Mouse (Mus musculus) liver, embryonic 14.5 days (tissue): ENCODE results near the gene Tlr4. TPM values are rescaled to one million over a fixed set of nuclear protein-coding genes. Genes with fewer than 3 reads are reported as not detected.

Experiments used
- ATAC-seq: fragments of 200-750 bp; cut with Nextera tagmentation; 2 replicates; pipeline ENCODE4 v1.8.0; 2017; ENCODE audit warnings: moderate number of reproducible peaks, mild to moderate bottlenecking, moderate library complexity; ENCODE audit not compliant: insufficient read depth
- DNase-seq, 3 experiments: peaks; one replicate each; pipeline ENCODE4 v3.0.0-alpha.2; 2012 to 2013; ENCODE audit warnings: low read depth in 3 of 3, low spot score in 3 of 3
- H3K27ac ChIP-seq: fragments of 300-500 bp; sonication (generic); 2 replicates; pipeline ENCODE4 v1.5.1; 2014; ENCODE audit warnings: moderate library complexity, mild to moderate bottlenecking, control low read depth, inconsistent platforms
- H3K27me3 ChIP-seq: fragments of 300-500 bp; sonication (generic); 2 replicates; pipeline ENCODE4 v1.6.1; 2014; ENCODE audit warnings: mild to moderate bottlenecking, low read length, moderate library complexity; ENCODE audit not compliant: control insufficient read depth, insufficient read depth
- H3K36me3 ChIP-seq: fragments of 300-500 bp; sonication (generic); replicated peaks from 2 replicates; pipeline ENCODE4 v1.6.1; 2014; ENCODE audit warnings: low read depth; ENCODE audit not compliant: control insufficient read depth, insufficient read depth
- H3K4me1 ChIP-seq, 2 experiments: fragments of 200-500 bp in 1 of 2; fragments of 300-500 bp in 1 of 2; sonication (generic) in 1 of 2; replicated peaks; 2 replicates each; pipeline ENCODE4 v1.6.1; 2012 to 2014; ENCODE audit warnings: antibody characterized with exemption in 1 of 2, inconsistent platforms in 1 of 2, low read length in 1 of 2; ENCODE audit not compliant: control insufficient read depth in 2 of 2, insufficient read depth in 2 of 2
- H3K4me2 ChIP-seq: fragments of 300-500 bp; sonication (generic); 2 replicates; pipeline ENCODE4 v1.6.1; 2014; ENCODE audit warnings: low read depth, mild to moderate bottlenecking, control low read depth, moderate library complexity
- H3K4me3 ChIP-seq, 2 experiments: fragments of 200-500 bp in 1 of 2; fragments of 300-500 bp in 1 of 2; sonication (generic) in 1 of 2; 2 replicates each; pipeline ENCODE4 v1.5.1; 2012 to 2014; ENCODE audit warnings: low read depth in 2 of 2, low read length in 2 of 2, mild to moderate bottlenecking in 2 of 2, control low read depth in 1 of 2, inconsistent platforms in 1 of 2, moderate library complexity in 1 of 2; ENCODE audit not compliant: insufficient read depth in 1 of 2
- H3K9ac ChIP-seq: fragments of 300-500 bp; sonication (generic); replicated peaks from 2 replicates; pipeline ENCODE4 v1.6.1; 2014; ENCODE audit warnings: mild to moderate bottlenecking, control low read depth, moderate library complexity
- H3K9me3 ChIP-seq: fragments of 300-500 bp; sonication (generic); 2 replicates; pipeline ENCODE4 v1.6.1; 2016; ENCODE audit warnings: low read length, mixed read lengths; ENCODE audit not compliant: control insufficient read depth
- CTCF ChIP-seq: IDR thresholded peaks from 2 replicates; pipeline ENCODE4 v1.5.1; 2016; ENCODE audit warnings: antibody characterized with exemption, low read depth, control low read depth
- EP300 ChIP-seq: IDR thresholded peaks from 2 replicates; pipeline ENCODE4 v1.6.1; 2016; ENCODE audit warnings: antibody characterized with exemption, low read depth
- WGBS: fragments of 180-500 bp; shearing (Covaris S2); extraction: QIAGEN DNeasy Blood & Tissue Kit; methylation state at CpG from one replicate; pipeline ENCODE4 v1.1.7; 2014; ENCODE audit not compliant: insufficient replicate concordance; 5-methylcytosine and 5-hydroxymethylcytosine counted together
- polyA plus RNA-seq, 2 experiments: library from polyadenylated mRNA; depleted of rRNA in 1 of 2; stranded (reverse) in 1 of 2; unstranded in 1 of 2; fragments of >200 nt; fragmentation: Nextera tagmentation in 1 of 2; extraction: Ambion mirVana in 1 of 2; gene quantifications; 2 replicates each; pipeline versions ENCODE4 v1.2.1 to v1.2.3; 2012 to 2014

Tlr4 gene
- polyA plus RNA-seq, 2 experiments, result 0.68 to 2.5 TPM

DNA sequence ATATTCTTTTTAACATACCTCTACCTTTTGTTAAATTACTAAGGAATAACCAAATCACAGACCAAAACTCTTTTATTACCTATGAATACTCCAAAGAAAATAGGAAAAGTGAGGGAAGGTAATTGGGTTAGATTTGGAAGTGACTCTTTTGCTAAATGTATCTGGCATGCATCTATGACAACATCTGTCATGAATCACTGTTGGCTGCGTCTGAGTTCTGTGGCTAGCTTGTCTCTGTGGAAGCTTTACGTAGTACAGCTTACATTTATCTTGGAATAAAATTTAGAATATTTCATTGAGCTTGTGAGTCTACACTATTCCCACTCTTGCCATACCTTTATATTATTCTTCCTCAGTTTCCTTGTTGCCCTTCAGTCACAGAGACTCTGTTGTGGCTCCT, 10.7 kb downstream of the Tlr4 start:
- no peaks in the 10 kb centered on the region for H3K36me3 ChIP-seq
- H3K9ac ChIP-seq, result no peak overlapping the region
- H3K27ac ChIP-seq, result no peak overlapping the region
- H3K4me2 ChIP-seq, result no peak overlapping the region
- H3K4me1 ChIP-seq, result no peaks in the 10 kb centered on the region
- ATAC-seq (no peak), DNase-seq (no peak)
- H3K9me3 ChIP-seq, result no peaks in the 10 kb centered on the region
- H3K4me3 ChIP-seq, result no peak overlapping the region
- H3K27me3 ChIP-seq, result no peaks in the 10 kb centered on the region
- 74% methylated on average over 2 of the region's 2 CpGs for WGBS
- no peak for TF ChIP-seq CTCF
- TF ChIP-seq EP300, result no peak

DNA sequence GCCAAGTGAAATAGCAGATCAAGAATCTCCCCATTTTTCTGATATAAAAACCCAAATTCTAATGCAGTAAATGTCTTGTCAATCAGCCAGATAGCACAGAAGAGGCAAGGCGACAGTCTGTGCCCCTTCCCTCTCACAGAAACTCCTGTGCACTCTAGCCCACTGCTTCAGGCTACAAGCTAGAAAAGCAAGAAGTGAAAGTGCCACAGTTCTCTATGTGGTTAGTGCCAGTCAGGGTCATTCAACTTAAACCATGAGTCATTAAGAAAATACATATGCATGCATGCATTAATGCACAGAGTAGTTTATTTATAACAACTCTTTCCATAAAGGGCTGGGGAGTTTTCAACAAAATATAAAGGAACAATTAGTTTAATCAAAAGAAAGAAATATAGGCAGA, 15.9 kb downstream of the Tlr4 start:
- Histone ChIP-seq H3K27ac (no peak overlapping the region), H3K9me3 (no peaks in the 10 kb centered on the region), H3K9ac (no peak overlapping the region), H3K4me1 (no peaks in the 10 kb centered on the region), H3K27me3 (no peaks in the 10 kb centered on the region), H3K4me2 (no peak overlapping the region), H3K4me3 (no peak overlapping the region), H3K36me3 (no peaks in the 10 kb centered on the region)
- no peak for ATAC-seq
- DNase-seq, result no peak
- TF ChIP-seq EP300, result no peak
- no peak for TF ChIP-seq CTCF
- 50% methylated on average over 1 of the region's 1 CpGs for WGBS

DNA sequence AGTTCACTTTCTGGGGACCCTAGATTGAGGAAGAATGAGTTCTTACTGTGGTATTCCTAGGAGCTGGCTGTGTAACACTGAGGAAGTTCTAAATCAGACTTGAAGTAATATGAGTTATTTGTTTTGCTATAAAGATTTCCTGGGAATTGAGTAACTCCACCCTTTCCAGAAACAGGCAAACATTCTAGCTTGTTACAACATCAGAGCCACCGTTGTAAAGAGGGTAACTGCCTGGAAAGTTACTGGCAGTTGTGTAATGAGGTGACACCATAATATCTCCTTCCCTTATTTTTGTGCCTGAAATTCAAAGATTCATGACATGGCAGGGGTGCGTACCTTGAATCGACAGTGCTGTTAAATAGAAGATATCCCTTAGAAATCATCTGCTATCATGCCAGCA, 24.6 kb downstream of the Tlr4 start:
- no peaks in the 10 kb centered on the region for H3K36me3 ChIP-seq
- DNase-seq, result peak in 1 of 3 experiments; percentile 1
- TF ChIP-seq EP300 (no peak), CTCF (no peak)
- H3K9me3 ChIP-seq, result no peaks in the 10 kb centered on the region
- no peak overlapping the region for H3K4me2 ChIP-seq
- 62% methylated on average over 3 of the region's 3 CpGs for WGBS
- no peaks in the 10 kb centered on the region for H3K4me1 ChIP-seq
- no peak overlapping the region for H3K4me3 ChIP-seq
- no peak overlapping the region for H3K27ac ChIP-seq
- H3K27me3 ChIP-seq, result no peaks in the 10 kb centered on the region
- H3K9ac ChIP-seq, result no peak overlapping the region
- no peak for ATAC-seq

DNA sequence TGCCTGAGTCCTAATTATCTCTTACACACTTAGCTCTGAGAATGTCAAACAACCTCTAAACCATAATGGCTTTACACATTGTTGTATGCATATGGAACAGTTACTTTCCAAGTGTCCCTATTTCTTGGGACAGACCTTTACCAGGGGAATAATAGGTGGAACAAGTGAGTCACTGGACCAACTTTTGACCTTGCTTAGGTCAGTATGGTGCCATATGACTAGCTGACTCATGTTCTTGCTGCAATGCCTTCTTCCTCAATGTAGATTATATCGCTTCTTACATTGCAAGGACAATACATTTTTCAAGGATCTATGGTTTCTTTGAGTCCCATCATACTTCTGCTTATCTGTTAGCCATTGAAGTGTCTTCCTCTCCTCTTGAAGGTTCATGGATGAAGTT, 29.6 kb downstream of the Tlr4 start:
- 51% methylated on average over 1 of the region's 1 CpGs for WGBS
- H3K36me3 ChIP-seq, result no peaks in the 10 kb centered on the region
- no peak for ATAC-seq
- H3K27me3 ChIP-seq, result no peaks in the 10 kb centered on the region
- no peaks in the 10 kb centered on the region for H3K4me1 ChIP-seq
- no peak overlapping the region for H3K27ac ChIP-seq
- no peak overlapping the region for H3K9ac ChIP-seq
- TF ChIP-seq CTCF (no peak), EP300 (no peak)
- no peak for DNase-seq
- H3K9me3 ChIP-seq, result no peaks in the 10 kb centered on the region
- no peak overlapping the region for H3K4me2 ChIP-seq
- no peak overlapping the region for H3K4me3 ChIP-seq

DNA sequence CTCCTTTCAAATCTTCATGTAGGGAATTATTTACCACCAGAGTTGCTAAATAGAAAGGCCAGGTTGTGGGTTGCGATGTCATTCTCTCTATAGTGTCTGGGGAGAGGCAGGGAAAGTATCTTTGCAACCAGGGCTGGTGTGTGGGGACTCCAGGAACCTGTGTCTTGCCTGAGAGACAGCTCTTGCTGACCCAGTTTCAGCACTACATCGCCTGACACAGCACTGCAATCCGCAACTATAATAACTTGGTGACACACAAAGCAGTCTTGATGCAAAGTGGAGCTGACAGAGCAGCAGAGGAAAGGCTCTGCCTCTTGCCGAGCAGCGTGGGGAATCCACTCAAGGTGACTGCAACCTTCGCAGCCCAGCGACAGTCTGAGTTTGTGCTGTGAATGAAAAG, 42.5 kb downstream of the Tlr4 start:
- Histone ChIP-seq H3K9ac (no peak overlapping the region), H3K36me3 (no peaks in the 10 kb centered on the region), H3K4me1 (no peaks in the 10 kb centered on the region), H3K4me3 (no peak overlapping the region), H3K4me2 (no peak overlapping the region), H3K27me3 (no peaks in the 10 kb centered on the region), H3K9me3 (no peaks in the 10 kb centered on the region), H3K27ac (no peak overlapping the region)
- no peak for DNase-seq
- 60% methylated on average over 7 of the region's 7 CpGs for WGBS
- no peak for ATAC-seq
- no peak for TF ChIP-seq EP300
- no peak for TF ChIP-seq CTCF
